Mouse (Mus musculus) embryonic facial prominence, embryonic 13.5 days (tissue): ENCODE results near the gene Snrnp35. TPM values are rescaled to one million over a fixed set of nuclear protein-coding genes. Genes with fewer than 3 reads are reported as not detected.

Experiments used
- ATAC-seq: fragments of 200-750 bp; cut with Nextera tagmentation; 2 replicates; pipeline ENCODE4 v1.8.0; 2017; ENCODE audit warnings: low read depth; ENCODE audit not compliant: insufficient number of reproducible peaks, insufficient read depth, low FRiP score, low TSS enrichment
- H3K27ac ChIP-seq: fragments of 300-500 bp; sonication (generic); 2 replicates; pipeline ENCODE4 v1.5.1; 2015; ENCODE audit warnings: moderate library complexity, mild to moderate bottlenecking, inconsistent platforms
- H3K27me3 ChIP-seq: fragments of 300-500 bp; sonication (generic); 2 replicates; pipeline ENCODE4 v1.6.1; 2015; ENCODE audit warnings: mild to moderate bottlenecking, inconsistent platforms
- H3K36me3 ChIP-seq: fragments of 300-500 bp; sonication (generic); 2 replicates; pipeline ENCODE4 v1.6.1; 2015; ENCODE audit warnings: mild to moderate bottlenecking, inconsistent platforms
- H3K4me1 ChIP-seq: fragments of 300-500 bp; sonication (generic); 2 replicates; pipeline ENCODE4 v1.6.1; 2015; ENCODE audit warnings: inconsistent platforms
- H3K4me2 ChIP-seq: fragments of 300-500 bp; sonication (generic); 2 replicates; pipeline ENCODE4 v1.6.1; 2015; ENCODE audit warnings: moderate library complexity, mild to moderate bottlenecking, inconsistent platforms
- H3K4me3 ChIP-seq: fragments of 300-500 bp; sonication (generic); 2 replicates; pipeline ENCODE4 v1.5.1; 2015; ENCODE audit warnings: mild to moderate bottlenecking, inconsistent platforms
- H3K9ac ChIP-seq: fragments of 300-500 bp; sonication (generic); 2 replicates; pipeline ENCODE4 v1.6.1; 2015; ENCODE audit warnings: mild to moderate bottlenecking, inconsistent platforms
- H3K9me3 ChIP-seq: fragments of 300-500 bp; sonication (generic); 2 replicates; pipeline ENCODE4 v1.6.1; 2016; ENCODE audit warnings: inconsistent platforms
- WGBS: fragments of 180-500 bp; shearing (Covaris S2); methylation state at CpG from one replicate; pipeline ENCODE4 v1.1.7; 2015; ENCODE audit warnings: mixed read lengths; 5-methylcytosine and 5-hydroxymethylcytosine counted together
- polyA plus RNA-seq: library from polyadenylated mRNA; unstranded; fragments of >200 nt; fragmentation: Nextera tagmentation; extraction: Ambion mirVana; gene quantifications from 2 replicates; pipeline ENCODE4 v1.2.1, GENCODE M21; 2015

Snrnp35 gene
- polyA plus RNA-seq, 1 experiment from 2014 or later, result 28.3 TPM

- Histone ChIP-seq H3K9ac (peak overlapping the region; percentile 84; the same call in 1 of the 2 replicates), H3K4me1 (peaks cover 40% of the 10 kb centered on the region), H3K27me3 (no peaks in the 10 kb centered on the region), H3K4me3 (peak overlapping the region; percentile 77), H3K36me3 (peaks cover 20% of the 10 kb centered on the region), H3K27ac (no peak overlapping the region), H3K9me3 (no peaks in the 10 kb centered on the region), H3K4me2 (peak overlapping the region; percentile 89)
- WGBS, result 36% methylated on average over 8 of the region's 8 CpGs
- ATAC-seq, result no peak
Observed at GRCm38 (mm10) chr5:124529697-124530096, 46.8 kb downstream of the Snrnp35 start.

DNA sequence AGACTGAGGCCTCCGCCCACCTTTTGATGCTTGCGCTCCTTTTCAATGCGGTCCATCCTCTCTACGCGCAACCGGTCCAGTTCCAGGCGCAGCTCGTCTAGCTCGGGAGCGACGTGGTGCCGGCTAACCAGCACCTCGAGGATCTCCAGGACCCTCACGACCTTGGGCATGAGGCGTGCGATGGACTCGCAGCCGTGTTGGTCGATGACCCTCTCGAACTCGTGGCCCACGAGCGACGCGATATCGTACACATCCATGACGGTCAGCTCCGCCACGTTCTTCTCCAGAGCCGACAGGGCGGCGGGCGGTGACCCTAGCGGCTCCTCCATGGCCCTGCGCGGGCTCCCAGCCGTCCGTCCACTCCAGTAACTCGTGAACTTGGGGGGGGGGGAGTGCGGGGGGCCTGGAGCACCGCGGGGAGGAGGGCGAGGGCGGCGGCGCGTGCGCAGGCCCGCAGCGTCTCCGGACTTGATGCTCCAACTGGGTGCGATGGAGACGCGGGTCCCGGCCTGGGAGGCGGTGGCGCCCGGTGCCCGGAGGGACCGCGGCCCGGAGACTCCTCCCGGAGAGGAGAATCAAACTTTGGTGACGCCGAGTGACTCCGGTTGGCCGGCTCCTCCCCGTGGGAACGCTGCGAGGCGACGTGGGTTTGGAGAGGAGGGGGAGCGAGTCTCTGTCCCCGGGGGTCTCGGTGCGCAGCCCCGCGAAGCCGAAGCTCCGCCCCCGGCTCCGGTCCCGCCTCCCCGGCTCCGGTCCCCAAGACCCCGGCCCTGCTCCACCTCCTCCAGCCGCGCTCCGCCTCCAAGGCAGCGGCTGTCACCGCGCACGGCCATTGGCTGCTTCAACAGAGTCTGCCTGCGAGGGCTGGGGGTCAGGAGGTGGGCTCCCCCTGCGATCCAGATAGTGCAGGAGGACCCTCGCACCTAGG is 48.0 kb downstream of the Snrnp35 start, which contains the start of gene Rilpl1:
TSS of gene Rilpl1 (minus strand) at position 737 of the 928 bp plus-strand sequence.
- Histone ChIP-seq H3K27ac (peak within 1 kb of the TSS; percentile 85), H3K36me3 (peaks cover 11% of the 10 kb centered on the region), H3K9me3 (no peaks in the 10 kb centered on the region), H3K4me2 (peak within 1 kb of the TSS; percentile 89), H3K4me3 (peak within 1 kb of the TSS; percentile 77), H3K9ac (peak within 1 kb of the TSS; percentile 84), H3K27me3 (no peaks in the 10 kb centered on the region), H3K4me1 (peaks cover 40% of the 10 kb centered on the region)
- ATAC-seq, result peak; percentile 89
- under 1% methylated on average over 86 of the region's 96 CpGs for WGBS

GRCm38 (mm10) chr5:124531583-124531930 is 48.6 kb downstream of the Snrnp35 start:
- H3K36me3 ChIP-seq, result peaks cover 5% of the 10 kb centered on the region
- 12% methylated on average over 14 of the region's 14 CpGs for WGBS
- H3K9ac ChIP-seq, result peak overlapping the region; percentile 84
- peak overlapping the region; percentile 77 for H3K4me3 ChIP-seq
- peak overlapping the region; percentile 89 for H3K4me2 ChIP-seq
- peak overlapping the region; percentile 85 for H3K27ac ChIP-seq
- peak; percentile 26 for ATAC-seq
- peaks cover 40% of the 10 kb centered on the region for H3K4me1 ChIP-seq
- peaks cover under 1% of the 10 kb centered on the region; the same call in 1 of the 2 replicates for H3K27me3 ChIP-seq
- no peaks in the 10 kb centered on the region for H3K9me3 ChIP-seq

GRCm38 (mm10) chr5:124532451-124532850 is 49.5 kb downstream of the Snrnp35 start:
- WGBS, result 28% methylated on average over 7 of the region's 7 CpGs
- no peaks in the 10 kb centered on the region for H3K36me3 ChIP-seq
- no peak overlapping the region; the same call in 1 of the 2 replicates for H3K4me2 ChIP-seq
- H3K4me1 ChIP-seq, result peaks cover 45% of the 10 kb centered on the region
- H3K4me3 ChIP-seq, result no peak overlapping the region
- H3K27ac ChIP-seq, result no peak overlapping the region
- H3K9me3 ChIP-seq, result no peaks in the 10 kb centered on the region
- ATAC-seq, result no peak
- H3K9ac ChIP-seq, result no peak overlapping the region
- H3K27me3 ChIP-seq, result peaks cover 5% of the 10 kb centered on the region; the same call in 1 of the 2 replicates

GRCm38 (mm10) chr5:124535016-124535415 is 52.1 kb downstream of the Snrnp35 start:
- peaks cover 24% of the 10 kb centered on the region for H3K4me1 ChIP-seq
- no peak overlapping the region for H3K4me3 ChIP-seq
- no peaks in the 10 kb centered on the region for H3K36me3 ChIP-seq
- no peak overlapping the region for H3K27ac ChIP-seq
- no peaks in the 10 kb centered on the region for H3K9me3 ChIP-seq
- H3K27me3 ChIP-seq, result peaks cover 5% of the 10 kb centered on the region; the same call in 1 of the 2 replicates
- H3K4me2 ChIP-seq, result no peak overlapping the region
- ATAC-seq, result no peak
- no peak overlapping the region for H3K9ac ChIP-seq
- WGBS, result 68% methylated on average over 5 of the region's 5 CpGs

GRCm38 (mm10) chr5:124536776-124537175 is 53.8 kb downstream of the Snrnp35 start:
- Histone ChIP-seq H3K36me3 (no peaks in the 10 kb centered on the region), H3K4me3 (peak overlapping the region; percentile 25), H3K27ac (no peak overlapping the region), H3K9me3 (no peaks in the 10 kb centered on the region), H3K4me2 (peak overlapping the region; percentile 53), H3K9ac (peak overlapping the region; percentile 52; the same call in 1 of the 2 replicates), H3K27me3 (peaks cover 5% of the 10 kb centered on the region; the same call in 1 of the 2 replicates), H3K4me1 (peaks cover 15% of the 10 kb centered on the region)
- WGBS, result 6% methylated on average over 17 of the region's 17 CpGs
- ATAC-seq, result no peak

- peaks cover 5% of the 10 kb centered on the region; the same call in 1 of the 2 replicates for H3K27me3 ChIP-seq
- peaks cover 16% of the 10 kb centered on the region for H3K36me3 ChIP-seq
- no peaks in the 10 kb centered on the region for H3K9me3 ChIP-seq
- no peak for ATAC-seq
- peaks cover 16% of the 10 kb centered on the region for H3K4me1 ChIP-seq
- no peak overlapping the region for H3K4me3 ChIP-seq
- H3K9ac ChIP-seq, result no peak overlapping the region
- H3K27ac ChIP-seq, result no peak overlapping the region
- 78% methylated on average over 15 of the region's 16 CpGs for WGBS
- H3K4me2 ChIP-seq, result no peak overlapping the region
Observed at GRCm38 (mm10) chr5:124538813-124539792, 56.2 kb downstream of the Snrnp35 start.

DNA sequence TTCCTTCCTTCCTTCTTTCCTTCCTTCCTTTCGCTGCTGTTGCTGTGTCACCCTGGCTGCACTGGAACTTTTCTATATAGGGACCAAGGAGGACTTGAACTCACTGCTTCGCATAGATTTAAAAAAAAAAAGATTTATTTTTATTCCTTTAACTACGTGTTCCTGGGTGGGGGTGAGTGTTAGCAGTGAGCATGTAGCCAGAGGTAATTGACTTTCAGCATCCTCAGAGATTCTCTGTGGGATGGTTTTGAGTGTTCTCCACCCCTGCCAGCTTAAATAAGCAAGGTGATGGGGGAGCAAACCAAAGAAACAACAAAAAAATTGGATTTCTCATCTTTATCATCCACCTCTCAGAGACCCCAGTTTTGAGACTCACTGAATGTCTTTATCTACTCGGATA is 57.0 kb downstream of the Snrnp35 start:
- H3K9ac ChIP-seq, result peak overlapping the region; percentile 97; the same call in 1 of the 2 replicates
- H3K9me3 ChIP-seq, result no peaks in the 10 kb centered on the region
- H3K4me1 ChIP-seq, result peaks cover 16% of the 10 kb centered on the region
- H3K4me2 ChIP-seq, result peak overlapping the region; percentile 54
- ATAC-seq, result no peak
- peak overlapping the region; percentile 76 for H3K27ac ChIP-seq
- WGBS, result 74% methylated on average over 4 of the region's 4 CpGs
- H3K27me3 ChIP-seq, result peaks cover 5% of the 10 kb centered on the region; the same call in 1 of the 2 replicates
- peaks cover 24% of the 10 kb centered on the region for H3K36me3 ChIP-seq
- peak overlapping the region; percentile 82 for H3K4me3 ChIP-seq

DNA sequence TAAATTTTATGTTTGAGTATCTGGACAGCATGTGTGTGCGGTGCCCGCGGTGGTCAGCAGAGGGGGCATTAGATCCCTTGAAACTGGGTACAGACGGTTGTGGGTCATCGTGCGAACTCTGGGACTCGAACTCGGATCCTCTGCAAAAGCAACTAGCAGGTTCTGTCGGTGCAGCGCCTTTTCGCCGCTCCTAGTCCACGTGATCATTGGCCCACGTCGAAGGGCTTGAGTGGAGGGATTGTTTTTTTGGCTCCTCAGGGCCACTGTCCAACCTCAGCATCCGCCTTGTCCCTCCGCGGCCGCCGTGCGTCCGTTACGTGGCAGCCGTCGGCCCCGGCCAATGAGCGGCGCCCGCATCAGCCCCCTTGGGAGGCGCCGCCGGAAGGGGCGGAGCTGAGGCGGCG is 57.5 kb downstream of the Snrnp35 start, which contains the start of gene Tmed2:
TSS of gene Tmed2 (plus strand) at position 313 of the 404 bp plus-strand sequence.
- ATAC-seq, result peak; percentile 95
- under 1% methylated on average over 28 of the region's 35 CpGs for WGBS
- H3K4me3 ChIP-seq, result peak within 1 kb of the TSS; percentile 82

More for the DNA sequence above, 57.5 kb downstream of the Snrnp35 start, which contains the start of gene Tmed2:
- Histone ChIP-seq H3K27me3 (peaks cover 5% of the 10 kb centered on the region; the same call in 1 of the 2 replicates), H3K27ac (peak within 1 kb of the TSS; percentile 76), H3K4me2 (peak within 1 kb of the TSS; percentile 82), H3K9ac (peak within 1 kb of the TSS; percentile 97), H3K9me3 (no peaks in the 10 kb centered on the region), H3K36me3 (peaks cover 29% of the 10 kb centered on the region), H3K4me1 (peaks cover 16% of the 10 kb centered on the region)
